Mouse (Mus musculus) heart, embryonic 14.5 days (tissue): Measurements from ENCODE around the gene Foxk1. TPM values are rescaled to one million over a fixed set of nuclear protein-coding genes. Genes with fewer than 3 reads are reported as not detected.

Source experiments
- ATAC-seq: fragments of 200-750 bp; cut with Nextera tagmentation; 2 replicates; pipeline ENCODE4 v1.8.0; 2017; ENCODE audit warnings: low read depth, moderate TSS enrichment; ENCODE audit not compliant: insufficient number of reproducible peaks, insufficient read depth, low FRiP score
- H3K27ac ChIP-seq, 2 experiments: fragments of 200-500 bp in 1 of 2; fragments of 300-500 bp in 1 of 2; sonication (generic) in 1 of 2; replicated peaks in 1 of 2; 2 replicates each; pipeline ENCODE4 v1.5.1; 2012 to 2014; ENCODE audit warnings: low read depth in 2 of 2, low read length in 2 of 2, control low read depth in 1 of 2, mild to moderate bottlenecking in 1 of 2, mixed read lengths in 1 of 2; ENCODE audit not compliant: control insufficient read depth in 1 of 2, insufficient read depth in 1 of 2
- H3K27me3 ChIP-seq: fragments of 300-500 bp; sonication (generic); 2 replicates; pipeline ENCODE4 v1.6.1; 2014; ENCODE audit warnings: mild to moderate bottlenecking, low read length, control low read depth; ENCODE audit not compliant: control insufficient read depth, insufficient read depth
- H3K36me3 ChIP-seq: fragments of 300-500 bp; sonication (generic); 2 replicates; pipeline ENCODE4 v1.6.1; 2014; ENCODE audit warnings: mild to moderate bottlenecking, control low read depth, low read length, mixed read lengths; ENCODE audit not compliant: control insufficient read depth, insufficient read depth
- H3K4me1 ChIP-seq, 2 experiments: fragments of 200-500 bp in 1 of 2; fragments of 300-500 bp in 1 of 2; sonication (generic) in 1 of 2; 2 replicates each; pipeline ENCODE4 v1.6.1; 2012 to 2014; ENCODE audit warnings: low read length in 2 of 2, control low read depth in 1 of 2, mixed read lengths in 1 of 2; ENCODE audit not compliant: control insufficient read depth in 2 of 2, insufficient read depth in 2 of 2
- H3K4me2 ChIP-seq: fragments of 300-500 bp; sonication (generic); 2 replicates; pipeline ENCODE4 v1.6.1; 2014; ENCODE audit warnings: mild to moderate bottlenecking, low read length
- H3K4me3 ChIP-seq, 2 experiments: fragments of 200-500 bp in 1 of 2; fragments of 300-500 bp in 1 of 2; sonication (generic) in 1 of 2; 2 replicates each; pipeline ENCODE4 v1.5.1; 2012 to 2014; ENCODE audit warnings: low read length in 2 of 2, mild to moderate bottlenecking in 2 of 2, control low read depth in 1 of 2, low read depth in 1 of 2, moderate library complexity in 1 of 2; ENCODE audit not compliant: control insufficient read depth in 1 of 2, insufficient read depth in 1 of 2
- H3K9ac ChIP-seq: fragments of 300-500 bp; sonication (generic); 2 replicates; pipeline ENCODE4 v1.6.1; 2014; ENCODE audit warnings: mild to moderate bottlenecking, low read length
- H3K9me3 ChIP-seq: fragments of 300-500 bp; sonication (generic); 2 replicates; pipeline ENCODE4 v1.6.1; 2016; ENCODE audit warnings: low read length, control low read depth; ENCODE audit not compliant: control insufficient read depth
- WGBS: fragments of 180-500 bp; shearing (Covaris S2); extraction: QIAGEN DNeasy Blood & Tissue Kit; methylation state at CpG from one replicate; pipeline ENCODE4 v1.1.7; 2014; 5-methylcytosine and 5-hydroxymethylcytosine counted together
- polyA plus RNA-seq: library from polyadenylated mRNA; unstranded; fragments of >200 nt; fragmentation: Nextera tagmentation; extraction: Ambion mirVana; gene quantifications from 2 replicates; pipeline ENCODE4 v1.2.1, GENCODE M21; 2014

Gene Foxk1
- polyA plus RNA-seq, 1 experiment from 2014 or later, result 5.3 TPM

- no peak overlapping the region for H3K27ac ChIP-seq
- WGBS, result 3% methylated on average over 3 of the region's 3 CpGs
- H3K36me3 ChIP-seq, result no peaks in the 10 kb centered on the region
- no peak overlapping the region for H3K4me2 ChIP-seq
- peaks cover 2 to 3% of the 10 kb centered on the region in 2 experiments; a peak in 1 of 4 replicates for H3K4me1 ChIP-seq
- no peaks in the 10 kb centered on the region for H3K9me3 ChIP-seq
- no peak overlapping the region for H3K4me3 ChIP-seq
- ATAC-seq, result peak; percentile 81
- no peaks in the 10 kb centered on the region for H3K27me3 ChIP-seq
- no peak overlapping the region for H3K9ac ChIP-seq
Measured at GRCm38 (mm10) chr5:142502414-142502813, 101.1 kb downstream of the Foxk1 start.

DNA sequence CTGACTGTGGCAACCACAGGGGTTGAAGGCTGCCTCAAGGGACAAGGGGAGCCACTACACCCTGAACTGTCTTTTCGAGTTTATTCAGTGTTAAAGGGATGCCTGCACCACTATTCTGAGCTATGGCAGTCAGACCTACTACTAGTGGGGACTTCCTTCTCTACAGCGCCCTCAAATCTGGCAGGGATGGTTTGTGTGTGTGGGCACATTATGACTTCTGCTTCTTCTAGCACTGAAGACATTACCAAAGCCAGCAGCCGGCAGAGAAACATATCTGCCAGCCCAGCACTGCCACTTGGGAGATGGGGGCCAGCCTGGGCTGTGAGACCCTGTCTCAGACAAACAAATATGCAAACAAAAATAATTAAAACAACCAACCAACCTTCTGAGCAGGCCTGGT, 102.9 kb downstream of the Foxk1 start:
- WGBS, result 89% methylated on average over 3 of the region's 3 CpGs
- ATAC-seq, result no peak

GRCm38 (mm10) chr5:142505695-142506423, 104.6 kb downstream of the Foxk1 start:
- 63% methylated on average over 3 of the region's 3 CpGs for WGBS
- Histone ChIP-seq H3K9me3 (no peaks in the 10 kb centered on the region), H3K9ac (no peak overlapping the region), H3K4me1 (peaks cover 13 to 18% of the 10 kb centered on the region in 2 experiments), H3K4me2 (no peak overlapping the region), H3K27me3 (no peaks in the 10 kb centered on the region), H3K4me3 (no peak overlapping the region), H3K27ac (no peak overlapping the region), H3K36me3 (no peaks in the 10 kb centered on the region)
- no peak for ATAC-seq

More for the DNA sequence above, 102.9 kb downstream of the Foxk1 start:
- Histone ChIP-seq H3K4me2 (no peak overlapping the region), H3K9ac (no peak overlapping the region), H3K9me3 (no peaks in the 10 kb centered on the region), H3K27me3 (no peaks in the 10 kb centered on the region), H3K36me3 (no peaks in the 10 kb centered on the region), H3K27ac (no peak overlapping the region), H3K4me1 (peaks cover 3 to 7% of the 10 kb centered on the region in 2 experiments), H3K4me3 (no peak overlapping the region)

GRCm38 (mm10) chr5:142509141-142510060, 108.1 kb downstream of the Foxk1 start:
- WGBS, result 19% methylated on average over 15 of the region's 15 CpGs
- H3K4me2 ChIP-seq, result peak overlapping the region; percentile 38
- 0 out of 4 replicates have a peak overlapping the region, but pooled peaks of 1 of the 2 experiments have one; percentile 11 for H3K27ac ChIP-seq
- no peaks in the 10 kb centered on the region for H3K9me3 ChIP-seq
- H3K36me3 ChIP-seq, result no peaks in the 10 kb centered on the region
- no peaks in the 10 kb centered on the region for H3K27me3 ChIP-seq
- H3K4me3 ChIP-seq, result no peak overlapping the region
- peaks cover 11 to 14% of the 10 kb centered on the region in 2 experiments for H3K4me1 ChIP-seq
- peak overlapping the region; percentile 4; the same call in 1 of the 2 replicates for H3K9ac ChIP-seq
- ATAC-seq, result no peak

- peak overlapping the region; percentile 4; the same call in 1 of the 2 replicates for H3K9ac ChIP-seq
- no peak for ATAC-seq
- no peak overlapping the region for H3K4me2 ChIP-seq
- no peaks in the 10 kb centered on the region for H3K36me3 ChIP-seq
- H3K27ac ChIP-seq, result no peak overlapping the region
- peaks cover 11 to 14% of the 10 kb centered on the region in 2 experiments for H3K4me1 ChIP-seq
- 57% methylated on average over 7 of the region's 7 CpGs for WGBS
- H3K27me3 ChIP-seq, result no peaks in the 10 kb centered on the region
- H3K9me3 ChIP-seq, result no peaks in the 10 kb centered on the region
- no peak overlapping the region for H3K4me3 ChIP-seq
Measured at GRCm38 (mm10) chr5:142510061-142510414, 108.7 kb downstream of the Foxk1 start.

Other genes starting within 250 kb of the Foxk1 start
- 6.0 and 6.3 TPM in 2 replicates for gene Ap5z1, start 62.4 kb downstream of the Foxk1 start, polyA plus RNA-seq
- 0.31 TPM in 2 replicates for gene Papolb, start 128.6 kb downstream of the Foxk1 start, polyA plus RNA-seq
- 9.7 and 12.1 TPM in 2 replicates for gene Radil, start 149.6 kb downstream of the Foxk1 start, polyA plus RNA-seq
- gene Mmd2, start 207.3 kb downstream of the Foxk1 start, polyA plus RNA-seq, result 0.38 TPM in 1 of 2 replicates, not detected in the other
- gene Wipi2, start 226.2 kb downstream of the Foxk1 start, polyA plus RNA-seq, result 28.7 and 31.8 TPM in 2 replicates